Mouse (Mus musculus) neural tube, embryonic 15.5 days (tissue): ENCODE data around the gene Mettl21c. TPM values are rescaled to one million over a fixed set of nuclear protein-coding genes. Genes with fewer than 3 reads are reported as not detected.
"Not testable (repeated sequence)": the region's sequence is repeated elsewhere in the genome, so short reads cannot be mapped to it uniquely, and the experiment has no call there.

Experiments
- ATAC-seq: fragments of 200-750 bp; cut with Nextera tagmentation; 2 replicates; pipeline ENCODE4 v1.8.0; 2017; ENCODE audit warnings: mild to moderate bottlenecking, moderate TSS enrichment, moderate library complexity; ENCODE audit not compliant: low FRiP score
- H3K27ac ChIP-seq: fragments of 300-500 bp; sonication (generic); replicated peaks from 2 replicates; pipeline ENCODE4 v1.5.1; 2015; ENCODE audit warnings: mild to moderate bottlenecking, inconsistent platforms
- H3K27me3 ChIP-seq: fragments of 300-500 bp; sonication (generic); replicated peaks from 2 replicates; pipeline ENCODE4 v1.6.1; 2015; ENCODE audit warnings: inconsistent platforms
- H3K36me3 ChIP-seq: fragments of 300-500 bp; sonication (generic); 2 replicates; pipeline ENCODE4 v1.6.1; 2015; ENCODE audit warnings: inconsistent platforms
- H3K4me1 ChIP-seq: fragments of 300-500 bp; sonication (generic); 2 replicates; pipeline ENCODE4 v1.6.1; 2015; ENCODE audit warnings: inconsistent platforms
- H3K4me2 ChIP-seq: fragments of 300-500 bp; sonication (generic); 2 replicates; pipeline ENCODE4 v1.6.1; 2015; ENCODE audit warnings: inconsistent platforms, mild to moderate bottlenecking, moderate library complexity
- H3K4me3 ChIP-seq: fragments of 300-500 bp; sonication (generic); replicated peaks from 2 replicates; pipeline ENCODE4 v1.5.1; 2015; ENCODE audit warnings: mild to moderate bottlenecking, inconsistent platforms
- H3K9ac ChIP-seq: fragments of 300-500 bp; sonication (generic); replicated peaks from 2 replicates; pipeline ENCODE4 v1.6.1; 2015; ENCODE audit warnings: mild to moderate bottlenecking, inconsistent platforms
- H3K9me3 ChIP-seq: fragments of 300-500 bp; sonication (generic); replicated peaks from 2 replicates; pipeline ENCODE4 v1.6.1; 2016; ENCODE audit warnings: inconsistent platforms
- WGBS: fragments of 180-500 bp; shearing (Covaris S2); methylation state at CpG from one replicate; pipeline ENCODE4 v1.1.7; 2015; ENCODE audit warnings: mixed read lengths; 5-methylcytosine and 5-hydroxymethylcytosine counted together
- polyA plus RNA-seq: library from polyadenylated mRNA; unstranded; fragments of >200 nt; fragmentation: Nextera tagmentation; extraction: Ambion mirVana; gene quantifications from 2 replicates; pipeline ENCODE4 v1.2.1, GENCODE M21; 2015

Gene Mettl21c
- polyA plus RNA-seq = 1.6 and 2.4 TPM in 2 replicates

DNA sequence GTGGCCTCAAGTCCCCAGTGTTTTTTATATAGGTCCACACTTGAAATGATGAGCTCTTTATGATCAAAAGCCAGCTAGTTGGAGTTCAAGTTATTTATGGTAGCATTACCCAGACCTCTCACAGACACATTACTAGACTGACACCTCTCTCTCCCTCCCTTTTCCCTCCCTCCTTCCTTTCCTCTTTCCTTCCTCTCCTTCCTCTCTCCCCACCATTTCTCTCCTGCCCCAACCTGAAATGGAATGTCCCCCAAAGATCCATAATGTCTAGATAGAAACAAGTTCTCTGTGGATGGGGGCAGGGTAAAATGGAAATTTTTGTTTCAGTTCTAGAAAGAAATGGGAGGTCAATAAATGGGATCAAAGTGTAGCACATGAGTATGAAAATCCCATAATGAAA lies at the start of gene Mettl21c:
TSS of gene Mettl21c (minus strand) at position 101 of the 400 bp plus-strand sequence.
- Histone ChIP-seq H3K27me3 (no peaks in the 10 kb centered on the region), H3K27ac (no peak within 1 kb of the TSS), H3K9me3 (no peaks in the 10 kb centered on the region), H3K4me2 (no peak within 1 kb of the TSS), H3K4me1 (no peaks in the 10 kb centered on the region), H3K36me3 (no peaks in the 10 kb centered on the region), H3K4me3 (no peak within 1 kb of the TSS), H3K9ac (no peak within 1 kb of the TSS)
- ATAC-seq = no peak

- no peak overlapping the region for H3K4me2 ChIP-seq
- H3K27ac ChIP-seq = no peak overlapping the region
- no peak for ATAC-seq
- H3K9ac ChIP-seq = no peak overlapping the region
- no peak overlapping the region for H3K4me3 ChIP-seq
- no peaks in the 10 kb centered on the region for H3K27me3 ChIP-seq
- H3K4me1 ChIP-seq = no peaks in the 10 kb centered on the region
- no peaks in the 10 kb centered on the region for H3K36me3 ChIP-seq
- H3K9me3 ChIP-seq = no peaks in the 10 kb centered on the region
- WGBS = 4% methylated on average over 1 of the region's 1 CpGs
Observed at GRCm38 (mm10) chr1:44064625-44065024, 44.8 kb upstream of the Mettl21c start.

- Histone ChIP-seq H3K4me3 (no peak overlapping the region), H3K27me3 (no peaks in the 10 kb centered on the region), H3K4me2 (no peak overlapping the region), H3K9ac (no peak overlapping the region), H3K36me3 (no peaks in the 10 kb centered on the region), H3K27ac (no peak overlapping the region), H3K9me3 (no peaks in the 10 kb centered on the region), H3K4me1 (no peaks in the 10 kb centered on the region)
- ATAC-seq = no peak
- WGBS = 97% methylated on average over 6 of the region's 6 CpGs
Observed at GRCm38 (mm10) chr1:44063439-44063838, 43.6 kb upstream of the Mettl21c start.

- Histone ChIP-seq H3K4me3 (no peak within 1 kb of the TSS), H3K4me1 (no peaks in the 10 kb centered on the region), H3K9ac (no peak within 1 kb of the TSS), H3K9me3 (no peaks in the 10 kb centered on the region), H3K4me2 (no peak within 1 kb of the TSS), H3K36me3 (no peaks in the 10 kb centered on the region), H3K27me3 (no peaks in the 10 kb centered on the region), H3K27ac (no peak within 1 kb of the TSS)
- no peak for ATAC-seq
- 95% methylated on average over 2 of the region's 2 CpGs for WGBS
Observed at GRCm38 (mm10) chr1:44061836-44062235, 42.0 kb upstream of the Mettl21c start, which contains the start of gene Gm8251. Gene Gm8251 (minus strand): TSS chr1:44061936.

- no peak for ATAC-seq
- Histone ChIP-seq H3K9me3 (no peaks in the 10 kb centered on the region), H3K4me2 (no peak overlapping the region), H3K4me1 (no peaks in the 10 kb centered on the region), H3K27me3 (no peaks in the 10 kb centered on the region), H3K36me3 (no peaks in the 10 kb centered on the region), H3K9ac (no peak overlapping the region), H3K27ac (no peak overlapping the region), H3K4me3 (no peak overlapping the region)
- WGBS = 90% methylated on average over 3 of the region's 3 CpGs
Observed at GRCm38 (mm10) chr1:44057805-44058204, 38.0 kb upstream of the Mettl21c start.

DNA sequence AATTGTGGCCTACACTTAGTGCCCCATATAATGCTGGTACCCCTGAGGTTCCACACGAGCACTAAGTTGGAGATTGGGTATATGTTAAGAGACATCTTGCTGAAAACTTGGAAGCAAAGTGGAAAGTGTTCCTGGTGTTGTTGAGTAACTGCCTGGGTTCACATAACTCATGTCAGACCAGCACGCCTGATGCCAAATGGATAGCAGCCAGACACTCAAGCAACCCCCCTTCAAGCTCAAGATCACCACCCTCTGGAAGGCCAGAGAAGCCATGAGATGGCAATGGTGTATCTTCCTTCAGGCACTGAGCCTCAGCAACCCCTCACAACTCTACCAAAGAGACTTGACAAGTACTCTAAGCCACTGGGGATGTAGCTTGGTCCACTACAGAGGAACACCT lies 26.7 kb upstream of the Mettl21c start:
- no peak for ATAC-seq
- H3K27ac ChIP-seq = no peak overlapping the region
- H3K27me3 ChIP-seq = no peaks in the 10 kb centered on the region
- no peak overlapping the region for H3K9ac ChIP-seq
- H3K36me3 ChIP-seq = no peaks in the 10 kb centered on the region
- H3K9me3 ChIP-seq = no peaks in the 10 kb centered on the region
- H3K4me1 ChIP-seq = peaks cover 7% of the 10 kb centered on the region; the same call in 1 of the 2 replicates
- WGBS = 89% methylated on average over 2 of the region's 2 CpGs
- no peak overlapping the region for H3K4me2 ChIP-seq
- H3K4me3 ChIP-seq = no peak overlapping the region

DNA sequence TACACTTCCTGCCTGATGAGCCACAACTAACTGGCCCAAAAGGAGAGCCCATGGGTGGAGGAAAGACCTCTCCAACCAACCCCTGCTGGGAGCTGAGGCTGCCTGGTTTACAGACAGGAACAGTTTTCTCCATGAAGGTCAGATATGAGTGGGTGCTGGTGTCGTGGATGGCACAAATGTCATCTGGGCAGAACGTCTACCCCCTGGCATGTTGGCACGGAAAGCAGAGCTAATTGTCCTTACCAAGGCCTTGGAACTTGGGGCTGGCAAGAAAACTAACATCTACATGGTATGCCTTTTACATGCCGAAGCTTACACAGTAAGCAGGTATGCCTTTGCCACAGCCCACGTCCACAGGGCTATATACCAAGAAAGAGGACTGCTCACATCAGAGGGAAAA lies 25.9 kb upstream of the Mettl21c start:
- not testable (repeated sequence) for H3K27ac ChIP-seq, H3K27me3 ChIP-seq, H3K9me3 ChIP-seq, H3K4me2 ChIP-seq, H3K9ac ChIP-seq, ATAC-seq, H3K36me3 ChIP-seq, H3K4me1 ChIP-seq, H3K4me3 ChIP-seq
- 90% methylated on average over 5 of the region's 5 CpGs for WGBS

DNA sequence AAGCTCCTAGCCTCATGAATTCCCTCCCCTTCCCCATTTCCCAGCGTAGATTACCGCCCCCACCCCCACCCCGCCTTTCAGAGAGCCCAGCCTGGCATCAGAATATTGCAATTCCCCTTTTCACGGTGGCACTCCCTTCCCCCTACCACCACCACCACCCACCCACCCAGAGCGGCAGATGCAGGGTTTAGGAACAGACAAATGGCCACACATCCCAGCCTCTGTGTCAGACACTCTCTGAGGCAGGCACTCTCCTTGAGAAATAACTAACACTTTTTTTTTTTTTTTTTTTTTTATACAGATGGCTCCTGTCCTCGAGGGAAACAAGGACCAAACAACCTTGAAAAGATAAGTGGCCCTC lies 22.7 kb upstream of the Mettl21c start:
- Histone ChIP-seq H3K4me3 (peak overlapping the region; percentile 48), H3K36me3 (no peaks in the 10 kb centered on the region), H3K4me2 (peak overlapping the region; percentile 84), H3K9me3 (no peaks in the 10 kb centered on the region), H3K4me1 (peaks cover 7% of the 10 kb centered on the region; the same call in 1 of the 2 replicates), H3K9ac (peak overlapping the region; percentile 52), H3K27ac (no peak overlapping the region), H3K27me3 (no peaks in the 10 kb centered on the region)
- WGBS = under 1% methylated on average over 6 of the region's 6 CpGs
- peak; percentile 81; the same call in 1 of the 2 replicates for ATAC-seq

GRCm38 (mm10) chr1:44041797-44042554 lies 22.1 kb upstream of the Mettl21c start:
- no peaks in the 10 kb centered on the region for H3K27me3 ChIP-seq
- H3K9ac ChIP-seq = peak overlapping the region; percentile 52
- no peaks in the 10 kb centered on the region for H3K36me3 ChIP-seq
- H3K4me3 ChIP-seq = peak overlapping the region; percentile 48
- no peaks in the 10 kb centered on the region for H3K9me3 ChIP-seq
- no peak overlapping the region for H3K27ac ChIP-seq
- H3K4me1 ChIP-seq = peaks cover 7% of the 10 kb centered on the region; the same call in 1 of the 2 replicates
- 1% methylated on average over 17 of the region's 17 CpGs for WGBS
- peak overlapping the region; percentile 84 for H3K4me2 ChIP-seq
- peak; percentile 91 for ATAC-seq

DNA sequence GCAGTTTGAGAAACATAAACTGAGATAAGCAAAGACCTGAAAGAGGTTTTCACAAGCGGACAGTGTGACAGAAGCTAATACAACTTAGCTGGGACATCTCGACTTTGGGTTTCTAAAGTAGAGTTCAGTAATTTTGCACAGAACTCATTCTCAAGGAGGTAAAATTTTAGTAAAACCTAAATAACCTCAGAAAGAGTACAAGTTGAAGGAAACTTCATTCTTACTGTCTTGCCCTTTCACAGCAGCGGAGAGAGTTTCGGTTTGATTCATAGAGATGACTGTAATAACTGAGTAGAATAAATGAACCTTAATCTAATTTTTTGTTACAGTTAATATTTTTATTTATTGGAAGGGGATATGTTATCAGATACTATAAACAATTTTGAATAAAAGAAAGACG lies 13.1 kb upstream of the Mettl21c start:
- Histone ChIP-seq H3K9me3 (no peaks in the 10 kb centered on the region), H3K9ac (no peak overlapping the region), H3K27me3 (no peaks in the 10 kb centered on the region), H3K4me2 (no peak overlapping the region), H3K4me3 (no peak overlapping the region), H3K36me3 (no peaks in the 10 kb centered on the region), H3K27ac (no peak overlapping the region), H3K4me1 (no peaks in the 10 kb centered on the region)
- 90% methylated on average over 5 of the region's 5 CpGs for WGBS
- ATAC-seq = no peak

DNA sequence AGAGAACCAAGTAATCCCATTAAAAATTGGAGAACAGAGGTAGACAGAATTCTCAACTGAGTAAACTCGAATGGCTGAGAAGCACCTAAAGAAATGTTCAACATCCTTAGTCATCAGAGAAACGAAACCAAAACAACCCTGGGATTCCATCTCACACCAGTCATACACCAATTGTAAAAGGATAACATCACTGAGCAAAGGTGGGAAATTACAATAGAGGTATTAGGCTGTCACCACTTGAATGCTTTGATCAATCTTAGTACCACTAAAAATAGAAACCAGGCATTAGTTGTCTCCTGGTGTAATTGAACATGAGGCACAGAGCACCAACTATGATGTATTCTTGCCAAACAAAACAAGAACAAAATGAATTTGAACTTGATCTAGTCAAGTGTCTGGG lies 12.4 kb upstream of the Mettl21c start:
- WGBS = 84% methylated on average over 2 of the region's 2 CpGs
- Histone ChIP-seq H3K9ac (no peak overlapping the region), H3K36me3 (no peaks in the 10 kb centered on the region)

DNA sequence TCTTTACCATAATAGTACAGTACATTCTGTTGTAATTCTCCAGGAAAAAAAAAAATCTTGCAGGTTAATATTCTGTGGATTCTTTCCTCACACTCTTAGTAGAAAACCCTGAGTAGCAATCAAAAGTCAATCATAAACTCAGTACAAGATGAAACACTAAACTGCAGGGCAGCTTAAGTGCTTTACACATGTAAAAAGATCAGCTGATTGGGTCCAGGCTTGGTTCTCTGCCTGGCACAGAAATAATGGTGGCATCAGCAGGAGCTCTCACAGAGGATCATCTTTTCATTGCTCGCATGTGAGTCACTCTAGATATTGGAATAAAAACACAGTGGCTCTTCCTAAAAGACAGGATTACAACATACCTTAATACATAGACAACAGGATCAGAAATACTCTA lies 7.8 kb upstream of the Mettl21c start:
- H3K9me3 ChIP-seq = no peaks in the 10 kb centered on the region
- H3K9ac ChIP-seq = no peak overlapping the region
- H3K4me1 ChIP-seq = no peaks in the 10 kb centered on the region
- no peak overlapping the region for H3K4me2 ChIP-seq
- WGBS = 93% methylated on average over 1 of the region's 1 CpGs
- H3K4me3 ChIP-seq = no peak overlapping the region
- H3K36me3 ChIP-seq = no peaks in the 10 kb centered on the region
- H3K27ac ChIP-seq = no peak overlapping the region
- no peak for ATAC-seq
- no peaks in the 10 kb centered on the region for H3K27me3 ChIP-seq

More for the DNA sequence above, 12.4 kb upstream of the Mettl21c start:
- Histone ChIP-seq H3K4me1 (no peaks in the 10 kb centered on the region), H3K27me3 (no peaks in the 10 kb centered on the region), H3K4me2 (no peak overlapping the region), H3K27ac (no peak overlapping the region), H3K9me3 (no peaks in the 10 kb centered on the region), H3K4me3 (no peak overlapping the region)
- no peak for ATAC-seq
